In the genomic region with DNA sequence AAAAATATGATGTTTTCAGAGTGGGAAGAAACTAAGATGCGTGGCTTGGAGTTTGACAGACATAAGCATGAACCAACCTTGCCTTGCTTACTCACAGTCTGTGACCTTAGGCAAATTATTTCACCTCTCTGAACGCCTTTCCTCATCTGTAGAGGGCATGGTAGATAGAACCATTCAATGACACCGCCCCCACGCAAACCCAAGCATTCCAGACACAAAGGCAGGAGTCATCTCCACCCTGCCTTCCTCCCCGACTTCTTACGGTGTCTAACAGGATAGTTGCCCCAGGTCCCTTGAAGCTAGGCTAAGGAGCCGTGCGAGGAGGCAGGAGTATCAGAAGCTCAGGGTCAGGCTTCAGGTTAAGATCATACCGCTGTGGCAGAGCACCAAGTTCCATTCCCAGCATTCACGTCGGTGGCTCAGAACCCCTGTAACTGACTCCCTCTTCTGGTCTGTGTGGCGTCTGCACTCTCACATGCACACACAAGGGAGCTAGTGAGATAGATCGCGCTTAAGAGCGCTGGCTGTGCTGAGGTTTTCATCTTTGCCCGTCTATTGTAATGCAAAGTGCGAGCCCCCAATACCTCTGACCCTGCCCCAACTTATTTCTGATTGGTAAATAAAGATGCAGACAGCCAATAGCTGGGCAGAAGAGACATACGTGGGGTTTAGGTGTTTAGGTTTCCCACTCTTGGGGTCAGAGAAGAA, we compare ENCODE assay signal across 22 mouse cellular contexts. TPM values are rescaled to one million over a fixed set of nuclear protein-coding genes. Genes with fewer than 3 reads are reported as not detected.
"Had no signal": no experiment of that assay in that cellular context is flagged by ENCODE, and none has a peak within 500 bp of the region (broad histone marks: within the 10 kb centered on the region; RNA-seq: fewer than 3 reads in every experiment).

No protein-coding gene starts in this region.

- DNase-seq: kidney, adult 9 months; kidney, postnatal 36 days; liver; lung, adult 18-20 months; lung, postnatal 36 days; midbrain, embryonic 14.5 days; right cerebral cortex, adult 18-20 months; right cerebral cortex, postnatal 25 days; thymus, adult 18-20 months; thymus, postnatal 14 days had no signal

- H3K36me3 ChIP-seq: limb, embryonic 12.5 days; midbrain, embryonic 10.5 days; neural tube, embryonic 15.5 days had no signal

- H3K4me2 ChIP-seq: limb, embryonic 12.5 days; neural tube, embryonic 15.5 days had no signal

- H3K9me3 ChIP-seq: limb, embryonic 12.5 days; midbrain, embryonic 10.5 days; neural tube, embryonic 15.5 days had no signal

- H3K27me3 ChIP-seq: limb, embryonic 12.5 days; neural tube, embryonic 15.5 days had no signal

- H3K9ac ChIP-seq: limb, embryonic 12.5 days; liver, embryonic 14.5 days; neural tube, embryonic 15.5 days had no signal

- H3K4me1 ChIP-seq: limb, embryonic 12.5 days; neural tube, embryonic 15.5 days had no signal

- H3K27ac ChIP-seq: kidney, postnatal 0 days; limb, embryonic 12.5 days; liver, embryonic 14.5 days; midbrain, embryonic 10.5 days; neural tube, embryonic 15.5 days had no signal

- H3K4me3 ChIP-seq: limb, embryonic 12.5 days; midbrain, embryonic 10.5 days; myocyte; neural tube, embryonic 15.5 days had no signal

- ATAC-seq: lung, postnatal 0 days had no signal

RNA-seq across cellular contexts. Expression of a gene that starts 1.5 kb away (rescaled TPM):
- total RNA-seq: layer of hippocampus, adult 18-20 months; layer of hippocampus, postnatal 14 days; left cerebral cortex, postnatal 36 days; megakaryocyte, adult 5-6 weeks had no signal
- polyA plus RNA-seq: limb, embryonic 12.5 days; liver, embryonic 14.5 days; midbrain, embryonic 14.5 days; myocyte; neural tube, embryonic 11.5 days had no signal

RNA-seq across cellular contexts. Expression of a gene that starts 35.2 kb away (rescaled TPM):
- total RNA-seq: megakaryocyte, adult 5-6 weeks had no signal
